Mouse (Mus musculus) naive thymus-derived CD4-positive, alpha-beta T cell, adult 5 months (primary cell): ENCODE measurements around the gene 4930544D05Rik. TPM values are rescaled to one million over a fixed set of nuclear protein-coding genes. Genes with fewer than 3 reads are reported as not detected.

ENCODE experiments used
- polyA plus RNA-seq: library from polyadenylated mRNA; unstranded; fragments of 100-300 nt; shearing (Covaris generic); gene quantifications from one replicate; pipeline ENCODE4 v1.2.1, GENCODE M21; 2017

Gene 4930544D05Rik
- polyA plus RNA-seq: not detected

GRCm38 (mm10) chr11:70615516-70616093, at the start of gene 4930544D05Rik:
4930544D05Rik (plus strand) TSS chr11:70615848.

DNA sequence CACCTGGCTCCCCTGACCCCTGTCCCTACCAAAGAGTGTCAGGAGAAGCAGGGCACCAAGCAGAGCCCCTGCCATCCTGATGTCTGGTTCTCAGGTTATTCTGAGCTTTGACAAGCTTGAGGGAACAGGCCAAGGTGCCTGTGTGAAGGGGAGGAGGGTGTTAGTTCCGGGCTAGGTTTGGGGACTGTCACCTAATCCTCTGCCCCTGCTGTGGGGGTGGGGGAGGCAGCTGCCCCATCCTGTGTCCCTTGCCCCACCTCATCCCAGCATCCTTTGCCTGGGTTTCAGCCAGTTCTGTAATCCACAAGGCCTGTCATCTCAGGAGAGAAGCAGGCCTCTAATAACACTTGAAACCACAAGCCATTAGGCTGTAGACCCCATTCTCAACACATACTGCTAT, 3.5 kb downstream of the 4930544D05Rik start, which contains the start of gene Chrne:
Chrne (minus strand) TSS at position 116 of the 400 bp plus-strand sequence.

GRCm38 (mm10) chr11:70638714-70639278, 23.1 kb downstream of the 4930544D05Rik start, which contains the start of gene Gp1ba:
Gp1ba (plus strand) TSS chr11:70639122.

DNA sequence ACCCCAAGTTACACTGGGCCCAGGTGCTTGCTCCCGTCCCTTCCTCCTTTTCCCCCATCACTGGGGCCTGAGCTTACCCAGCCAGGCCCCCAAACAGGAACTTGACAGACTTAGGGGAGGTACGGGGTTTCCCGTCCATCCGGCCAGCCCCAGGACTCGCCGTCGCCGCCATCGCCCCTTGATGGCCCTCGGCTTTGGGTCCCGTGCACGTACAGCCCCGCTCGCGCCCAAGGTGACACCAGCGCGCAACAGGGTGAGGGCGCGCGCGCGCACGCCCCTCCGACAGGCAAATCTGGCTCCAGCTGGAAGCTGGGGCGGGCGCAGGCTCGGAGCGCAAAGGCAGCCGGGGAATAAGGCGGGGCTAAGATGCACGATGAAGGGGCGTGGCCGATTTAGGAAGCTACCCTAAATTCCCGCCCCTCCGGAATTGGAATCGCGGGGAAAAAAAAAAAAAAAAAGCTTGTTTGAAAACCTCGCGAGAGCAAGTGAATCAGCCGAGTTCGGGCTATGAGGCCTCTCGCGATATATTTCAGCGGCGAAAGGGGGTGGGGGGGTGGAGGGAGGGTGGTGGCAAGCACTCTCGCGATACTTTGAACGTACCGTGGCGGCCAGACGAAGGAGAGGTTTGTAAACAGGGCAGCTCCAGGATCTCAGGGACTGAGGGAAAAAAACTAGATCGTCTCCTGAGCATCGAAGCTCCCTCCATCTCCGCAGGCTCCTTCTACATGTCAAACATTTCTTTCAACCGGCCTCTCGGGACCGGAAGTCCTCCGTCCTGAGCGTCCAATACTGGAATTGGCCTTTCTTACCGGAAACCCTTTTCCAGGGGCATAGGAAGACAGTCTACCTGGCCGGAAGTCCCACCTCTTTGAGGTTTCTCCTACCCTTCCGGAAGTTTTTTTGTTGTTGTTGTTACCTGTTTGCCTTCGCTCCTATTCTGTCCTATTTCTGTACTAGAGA, 31.3 kb downstream of the 4930544D05Rik start, which contains the start of the genes Rnf167 and Slc25a11:
Rnf167 (plus strand) TSS at position 545 of the 960 bp plus-strand sequence.
Slc25a11 (minus strand) TSS at position 789 of the 960 bp plus-strand sequence.

DNA sequence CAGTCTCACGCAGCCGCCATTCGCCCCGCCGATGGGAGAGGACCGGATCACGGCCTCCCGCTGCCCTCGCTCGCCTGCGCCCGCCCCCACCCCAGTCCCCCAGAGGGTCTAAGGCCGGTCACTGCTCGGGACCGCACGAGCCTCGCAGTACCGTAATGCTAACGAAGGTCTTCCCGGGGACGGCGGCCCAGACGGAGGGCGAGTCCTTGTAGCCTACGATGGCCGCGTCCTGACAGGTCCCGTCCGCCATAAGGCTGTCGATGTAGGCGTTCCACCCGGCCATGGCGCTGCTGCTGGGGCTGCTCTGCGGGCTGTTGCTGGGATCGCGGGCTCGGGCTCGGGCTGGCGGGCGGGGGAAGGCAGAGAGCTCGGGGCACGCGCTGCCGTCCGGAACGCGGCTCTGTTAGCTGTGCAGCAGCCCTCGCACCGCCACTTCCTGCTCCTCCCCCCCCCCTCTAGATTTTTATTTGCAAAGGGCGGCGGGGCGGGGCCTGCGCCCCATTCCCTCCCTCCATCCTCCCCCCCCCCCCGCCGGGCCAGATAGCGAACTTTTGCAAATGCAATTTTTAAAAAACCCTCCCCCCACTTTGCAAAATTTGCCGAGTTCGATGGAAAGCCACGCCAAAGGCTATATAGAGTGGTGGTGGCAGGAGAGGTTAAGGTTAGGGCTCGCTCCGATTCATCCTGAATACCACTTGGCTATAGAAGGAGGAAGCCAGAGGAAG, 38.7 kb downstream of the 4930544D05Rik start, which contains the start of gene Pfn1:
Pfn1 (minus strand) TSS at position 447 of the 725 bp plus-strand sequence.

GRCm38 (mm10) chr11:70656964-70657363, 41.3 kb downstream of the 4930544D05Rik start, which contains the start of gene Eno3:
Eno3 (plus strand) TSS chr11:70657202.

Other genes starting within 250 kb of the 4930544D05Rik start
- 12.9 TPM for gene Pelp1, start 205.8 kb upstream of the 4930544D05Rik start, polyA plus RNA-seq
- 229 TPM for gene Arrb2, start 183.2 kb upstream of the 4930544D05Rik start, polyA plus RNA-seq
- 64.7 TPM for gene Med11, start 163.9 kb upstream of the 4930544D05Rik start, polyA plus RNA-seq
- not detected for gene Zmynd15, start 156.4 kb upstream of the 4930544D05Rik start, polyA plus RNA-seq
- 0.67 TPM for gene Cxcl16, start 155.9 kb upstream of the 4930544D05Rik start, polyA plus RNA-seq
- gene Tm4sf5, start 110.6 kb upstream of the 4930544D05Rik start, polyA plus RNA-seq: 0.55 TPM
- not detected for gene Vmo1, start 101.2 kb upstream of the 4930544D05Rik start, polyA plus RNA-seq
- gene Gltpd2, start 96.7 kb upstream of the 4930544D05Rik start, polyA plus RNA-seq: not detected
- gene Psmb6, start 90.5 kb upstream of the 4930544D05Rik start, polyA plus RNA-seq: 298 TPM
- gene Gm40193, start 82.9 kb upstream of the 4930544D05Rik start, polyA plus RNA-seq: not detected
- gene Pld2, start 75.8 kb upstream of the 4930544D05Rik start, polyA plus RNA-seq: 2.3 TPM
- gene Mink1, start 53.0 kb upstream of the 4930544D05Rik start, polyA plus RNA-seq: 22.2 TPM
- 8.1 TPM for gene Chrne, start 3.4 kb downstream of the 4930544D05Rik start, polyA plus RNA-seq
- not detected for gene Gp1ba, start 23.3 kb downstream of the 4930544D05Rik start, polyA plus RNA-seq
- gene Rnf167, start 31.4 kb downstream of the 4930544D05Rik start, polyA plus RNA-seq: 507 TPM
- gene Slc25a11, start 31.6 kb downstream of the 4930544D05Rik start, polyA plus RNA-seq: 68.9 TPM
- gene Pfn1, start 38.8 kb downstream of the 4930544D05Rik start, polyA plus RNA-seq: 2,460 TPM
- gene Eno3, start 41.4 kb downstream of the 4930544D05Rik start, polyA plus RNA-seq: 16.3 TPM
- 48.7 TPM for gene Spag7, start 53.6 kb downstream of the 4930544D05Rik start, polyA plus RNA-seq
- gene Camta2, start 72.3 kb downstream of the 4930544D05Rik start, polyA plus RNA-seq: 34.9 TPM
- 0.65 TPM for gene Inca1, start 84.3 kb downstream of the 4930544D05Rik start, polyA plus RNA-seq
- gene Kif1c, start 84.7 kb downstream of the 4930544D05Rik start, polyA plus RNA-seq: 1.3 TPM
- 2.2 TPM for gene Zfp3, start 148.4 kb downstream of the 4930544D05Rik start, polyA plus RNA-seq
- gene Scimp, start 196.7 kb downstream of the 4930544D05Rik start, polyA plus RNA-seq: not detected
- gene Rabep1, start 228.9 kb downstream of the 4930544D05Rik start, polyA plus RNA-seq: 72.3 TPM